Comparison of ENCODE assay signal across 13 mouse cellular contexts in genomic region chr11:83572223-83572622, GRCm38 (mm10). TPM values are rescaled to one million over a fixed set of nuclear protein-coding genes. Genes with fewer than 3 reads are reported as not detected.
A peak's percentile ranks its signal among the peaks of the same experiment; 100 is the strongest.
DNase-seq lines count a peak whose midpoint lies in the region; ATAC-seq lines count a peak whose summit lies in the region.
"Had no signal": no experiment of that assay in that cellular context is flagged by ENCODE, and none has a peak within 500 bp of the region (broad histone marks: within the 10 kb centered on the region; RNA-seq: fewer than 3 reads in every experiment).

No protein-coding gene starts in this region.

- intact Hi-C loops in left cerebral cortex, postnatal 4 days (cut with DNase I): no loop called here

- no peak overlapping the region for H3K9ac ChIP-seq in forebrain, embryonic 12.5 days

- no peak overlapping the region for H3K4me2 ChIP-seq in forebrain, embryonic 12.5 days

- no peak overlapping the region for H3K27ac ChIP-seq in forebrain, embryonic 12.5 days

- WGBS in forebrain, embryonic 12.5 days: 92% methylated on average over 8 of the region's 8 CpGs

- H3K27me3 ChIP-seq in forebrain, embryonic 12.5 days: no peaks in the 10 kb centered on the region

- no peak for ATAC-seq in forebrain, embryonic 12.5 days (ENCODE audit: low FRiP score)
- ATAC-seq: activated CD4-positive, CD25-positive, alpha-beta regulatory T cell, adult 4 months had no signal

- no peaks in the 10 kb centered on the region for H3K4me1 ChIP-seq in forebrain, embryonic 12.5 days

- H3K4me3 ChIP-seq in forebrain, embryonic 12.5 days (replicated peaks): no peak overlapping the region

- no peaks in the 10 kb centered on the region for H3K9me3 ChIP-seq in forebrain, embryonic 12.5 days

- H3K36me3 ChIP-seq in forebrain, embryonic 12.5 days (replicated peaks): no peaks in the 10 kb centered on the region

- peak; percentile 28 for DNase-seq in adrenal gland, postnatal 10 days
- no peak for DNase-seq in adrenal gland, postnatal 4 days (ENCODE audit: low spot score in 2 of 2)
- peak; percentile 32 for DNase-seq in ovary, postnatal 36 days (ENCODE audit: low spot score)
- DNase-seq in ovary, postnatal 14 days (ENCODE audit: low spot score): no peak
- DNase-seq in kidney, postnatal 25 days: peak; percentile 50 to 71
- DNase-seq in skeletal muscle tissue, adult 2 months (ENCODE audit: low read depth, low spot score): peak; percentile 55
- no peak for DNase-seq in left cerebral cortex, postnatal 4 days
- DNase-seq: right cerebral cortex, postnatal 4 days had no signal

RNA-seq across cellular contexts. Expression of gene Ccl9, which starts 6.2 kb away (rescaled TPM):
- 10 to 100 TPM in 1 of 2 experiments, 1 to 10 TPM in 1; 8.6 to 12.2 TPM for total RNA-seq in adrenal gland, postnatal 10 days (2021)
- 1 to 10 TPM; 5.0 to 8.5 TPM for total RNA-seq in adrenal gland, postnatal 4 days (2021)
- 0.38 and 1.1 TPM in 2 replicates for polyA plus RNA-seq in forebrain, embryonic 12.5 days (2016; fragmentation: Nextera tagmentation; extraction: Ambion mirVana)
- 1 to 10 TPM; 1.3 to 2.0 TPM for total RNA-seq in left cerebral cortex, postnatal 4 days (2021)

RNA-seq across cellular contexts. Expression of gene Ccl6, which starts 20.7 kb away (rescaled TPM):
- 10 to 100 TPM in 1 of 2 experiments, 1 to 10 TPM in 1; 6.6 to 12.9 TPM for total RNA-seq in adrenal gland, postnatal 10 days (2021)
- total RNA-seq in adrenal gland, postnatal 4 days (2021): 1 to 10 TPM; 7.0 to 9.3 TPM
- 0.44 and 0.91 TPM in 2 replicates for polyA plus RNA-seq in forebrain, embryonic 12.5 days (2016; fragmentation: Nextera tagmentation; extraction: Ambion mirVana)
- 1 to 10 TPM; 1.4 to 1.6 TPM for total RNA-seq in left cerebral cortex, postnatal 4 days (2021)
- polyA plus RNA-seq: C2C12 had no signal

RNA-seq across cellular contexts. Expression of gene Ccl5, which starts 41.9 kb away (rescaled TPM):
- 1 to 10 TPM; 7.9 to 8.8 TPM for total RNA-seq in adrenal gland, postnatal 10 days (2021)
- total RNA-seq in adrenal gland, postnatal 4 days (2021): 1 to 10 TPM; 1.1 to 1.3 TPM
- not detected in 2 replicates for polyA plus RNA-seq in forebrain, embryonic 12.5 days (2016; fragmentation: Nextera tagmentation; extraction: Ambion mirVana)
- total RNA-seq in left cerebral cortex, postnatal 4 days (2021): not detected
- polyA plus RNA-seq: embryonic facial prominence, embryonic 11.5 days had no signal

RNA-seq across cellular contexts. Expression of gene Heatr9, which starts 50.2 kb away (rescaled TPM):
- total RNA-seq in adrenal gland, postnatal 10 days (2021): not detected
- total RNA-seq in adrenal gland, postnatal 4 days (2021): not detected
- 0.10 TPM in 1 of 2 replicates, not detected in the other for polyA plus RNA-seq in forebrain, embryonic 12.5 days (2016; fragmentation: Nextera tagmentation; extraction: Ambion mirVana)
- total RNA-seq in left cerebral cortex, postnatal 4 days (2021): not detected
- polyA plus RNA-seq: C2C12; embryonic facial prominence, embryonic 11.5 days; heart, embryonic 14.5 days had no signal

Comparison
In these comparisons a context has a peak if more than half of its experiments do, and no peak if none do; other contexts are left out.
1. DNase-seq: peak in adrenal gland, postnatal 10 days (single experiment), ovary, postnatal 36 days (single experiment), kidney, postnatal 25 days (2 of 2) and skeletal muscle tissue, adult 2 months (single experiment); none in adrenal gland, postnatal 4 days (0 of 2), ovary, postnatal 14 days (single experiment) and left cerebral cortex, postnatal 4 days (single experiment).